Mouse (Mus musculus): ENCODE data around the gene Zfand4.

The Zfand4 gene

DNA sequence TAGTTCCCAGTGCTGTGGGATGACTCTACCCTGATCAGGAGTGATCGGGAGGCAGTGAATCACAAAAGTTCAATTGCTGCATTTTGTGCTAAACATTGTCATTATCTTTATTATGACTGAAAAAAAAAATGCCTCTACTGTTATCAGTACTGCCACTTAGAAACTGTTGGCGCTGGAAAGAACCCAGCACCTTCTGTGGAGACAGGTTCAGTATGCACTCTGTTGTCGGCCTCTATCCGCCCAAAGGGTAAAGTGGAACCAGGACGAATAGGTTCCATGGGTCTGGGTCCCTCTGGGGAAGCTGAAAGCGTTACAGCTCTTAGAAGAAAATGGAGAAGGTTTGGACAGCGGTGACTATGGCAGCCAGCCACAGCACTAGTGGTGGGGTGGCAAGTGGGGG lies 114.9 kb downstream of the Zfand4 start:
- no peak for DNase-seq

Data from thymus, postnatal 25 days (tissue).